ENCODE assay signal across 13 mouse cellular contexts in the genomic region with DNA sequence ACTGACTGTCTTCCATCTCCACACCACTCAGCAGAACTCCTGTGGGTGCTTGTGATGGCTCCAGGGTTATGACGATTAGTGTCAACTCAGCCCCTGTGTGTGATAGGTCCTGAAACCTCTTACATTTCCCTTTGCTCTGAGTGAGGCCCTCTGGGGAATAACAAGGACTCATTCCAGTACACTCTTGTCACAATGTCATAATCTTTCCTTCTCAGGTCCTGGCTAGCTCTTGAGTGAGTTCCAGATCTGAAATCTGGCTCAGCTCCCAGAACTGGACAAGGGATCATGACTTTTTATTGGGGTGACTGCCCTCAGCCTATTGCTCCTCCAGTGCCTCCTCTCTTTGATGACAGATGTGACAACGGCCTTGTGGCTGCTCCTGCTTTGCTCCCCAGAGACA. TPM values are rescaled to one million over a fixed set of nuclear protein-coding genes. Genes with fewer than 3 reads are reported as not detected.
DNase-seq lines count a peak whose midpoint lies in the region; ATAC-seq and TF ChIP-seq lines count a peak whose summit lies in the region.
"Had no signal": no experiment of that assay in that cellular context is flagged by ENCODE, and none has a peak within 500 bp of the region (broad histone marks: within the 10 kb centered on the region; RNA-seq: fewer than 3 reads in every experiment).

No protein-coding gene starts in this region.

- ATAC-seq in forebrain, embryonic 14.5 days = no peak
- no peak for ATAC-seq in forebrain, embryonic 13.5 days
- ATAC-seq: Patski had no signal

- H3K4me2 ChIP-seq in forebrain, embryonic 14.5 days (ENCODE audit: low read length) = no peak overlapping the region
- no peak overlapping the region for H3K4me2 ChIP-seq in forebrain, embryonic 13.5 days
- H3K4me2 ChIP-seq: hindbrain, embryonic 13.5 days; neural tube, embryonic 13.5 days had no signal

- peak; percentile 81 for DNase-seq in adrenal gland, adult 8-10 months
- DNase-seq in heart, adult 2 months = peak; percentile 45 to 74
- DNase-seq in kidney, adult 18-20 months = peak; percentile 54
- peak; percentile 74 for DNase-seq in lung, postnatal 10 days
- no peak for DNase-seq in thymus, adult 18-20 months
- no peak for DNase-seq in forebrain, embryonic 14.5 days (ENCODE audit: low spot score)
- DNase-seq: thymus, postnatal 4 days had no signal

- TF ChIP-seq POLR2A in heart, adult 2 months (IDR thresholded peaks at IDR 0.05; ENCODE audit: insufficient read depth, low read depth, low read length) = no peak

- no peak overlapping the region for H3K4me3 ChIP-seq in heart, adult 2 months
- H3K4me3 ChIP-seq in forebrain, embryonic 14.5 days (ENCODE audit: low read depth, low read length) = no peak overlapping the region
- H3K4me3 ChIP-seq in forebrain, embryonic 13.5 days = no peak overlapping the region
- H3K4me3 ChIP-seq: hindbrain, embryonic 13.5 days; left cerebral cortex, adult 2 months; megakaryocyte, embryonic 14.5 days; neural tube, embryonic 13.5 days had no signal

- H3K4me1 ChIP-seq in heart, adult 2 months (ENCODE audit: control insufficient read depth, insufficient read depth, low read length) = peaks cover 2% of the 10 kb centered on the region; the same call in 1 of the 2 replicates
- no peaks in the 10 kb centered on the region for H3K4me1 ChIP-seq in forebrain, embryonic 14.5 days (ENCODE audit: control insufficient read depth, insufficient read depth, low read length)
- no peaks in the 10 kb centered on the region for H3K4me1 ChIP-seq in forebrain, embryonic 13.5 days
- H3K4me1 ChIP-seq: hindbrain, embryonic 13.5 days; megakaryocyte, embryonic 14.5 days; neural tube, embryonic 13.5 days had no signal

- H3K9ac ChIP-seq in heart, adult 2 months (ENCODE audit: low read depth, low read length) = no peak overlapping the region
- no peak overlapping the region for H3K9ac ChIP-seq in forebrain, embryonic 14.5 days (ENCODE audit: low read length)
- H3K9ac ChIP-seq in forebrain, embryonic 13.5 days = no peak overlapping the region
- H3K9ac ChIP-seq: hindbrain, embryonic 13.5 days; neural tube, embryonic 13.5 days had no signal

- H3K9me3 ChIP-seq in forebrain, embryonic 14.5 days (replicated peaks; ENCODE audit: control insufficient read depth, low read length) = 0 out of 2 replicates have a peak, but pooled peaks cover 3% of the 10 kb centered on the region
- no peaks in the 10 kb centered on the region for H3K9me3 ChIP-seq in forebrain, embryonic 13.5 days (replicated peaks)
- H3K9me3 ChIP-seq: hindbrain, embryonic 13.5 days; neural tube, embryonic 13.5 days had no signal

- no peaks in the 10 kb centered on the region for H3K27me3 ChIP-seq in heart, adult 2 months (ENCODE audit: control insufficient read depth, insufficient read depth, low read length)
- no peaks in the 10 kb centered on the region for H3K27me3 ChIP-seq in forebrain, embryonic 14.5 days (replicated peaks; ENCODE audit: control insufficient read depth, insufficient read depth, low read length)
- H3K27me3 ChIP-seq in forebrain, embryonic 13.5 days = no peaks in the 10 kb centered on the region
- H3K27me3 ChIP-seq: hindbrain, embryonic 13.5 days; neural tube, embryonic 13.5 days; Patski had no signal

- no peaks in the 10 kb centered on the region for H3K79me2 ChIP-seq in heart, adult 2 months (replicated peaks; ENCODE audit: control insufficient read depth, insufficient read depth, low read length)

- no peaks in the 10 kb centered on the region for H3K36me3 ChIP-seq in heart, adult 2 months (ENCODE audit: control insufficient read depth, insufficient read depth, low read length)
- H3K36me3 ChIP-seq in forebrain, embryonic 14.5 days (ENCODE audit: control insufficient read depth, insufficient read depth, low read length) = no peaks in the 10 kb centered on the region
- H3K36me3 ChIP-seq in forebrain, embryonic 13.5 days (ENCODE audit: poor library complexity, severe bottlenecking) = no peaks in the 10 kb centered on the region
- H3K36me3 ChIP-seq: hindbrain, embryonic 13.5 days; neural tube, embryonic 13.5 days had no signal

- peak overlapping the region; percentile 40 for H3K27ac ChIP-seq in heart, adult 2 months
- no peak overlapping the region for H3K27ac ChIP-seq in forebrain, embryonic 14.5 days (ENCODE audit: low read depth, low read length)
- H3K27ac ChIP-seq in forebrain, embryonic 13.5 days = no peak overlapping the region
- H3K27ac ChIP-seq: hindbrain, embryonic 13.5 days; left cerebral cortex, adult 2 months; neural tube, embryonic 13.5 days had no signal

- 6% methylated on average over 2 of the region's 2 CpGs for WGBS in heart, adult 2 months
- WGBS in forebrain, embryonic 14.5 days = 84% methylated on average over 2 of the region's 2 CpGs
- WGBS in forebrain, embryonic 13.5 days = 92% methylated on average over 2 of the region's 2 CpGs

- TF ChIP-seq CTCF in heart, adult 2 months (IDR thresholded peaks at IDR 0.05) = 0 out of 2 replicates have a peak, but pooled peaks have one; percentile 4

- peak; percentile 23; the same call in 1 of the 2 replicates for TF ChIP-seq EP300 in heart, adult 2 months (IDR thresholded peaks at IDR 0.05; ENCODE audit: insufficient read depth, low read depth, low read length)

- intact Hi-C loops in heart, adult 2 months (cut with DNase I) = no loop called here

RNA-seq across cellular contexts. Expression of a gene that starts 14.8 kb away (rescaled TPM):
- total RNA-seq in adrenal gland, adult 8-10 months (2022) = 1 to 10 TPM; 4.4 to 5.8 (median 5.2) TPM
- total RNA-seq in heart, adult 2 months (2021) = 1 to 10 TPM; 2.2 to 2.4 TPM
- 1.5 and 2.6 TPM in 2 replicates for polyA plus RNA-seq in heart, adult 2 months (2012; rRNA removed)
- 17.7 and 21.3 TPM in 2 replicates for polyA plus RNA-seq in forebrain, embryonic 14.5 days (2014; fragmentation: Nextera tagmentation; extraction: Ambion mirVana)
- polyA plus RNA-seq in forebrain, embryonic 13.5 days (2015; fragmentation: Nextera tagmentation; extraction: Ambion mirVana) = 22.7 and 24.2 TPM in 2 replicates

RNA-seq across cellular contexts. Expression of a gene that starts 57.4 kb away (rescaled TPM):
- 10 to 100 TPM; 67.5 to 78.3 (median 72.4) TPM for total RNA-seq in adrenal gland, adult 8-10 months (2022)
- 10 to 100 TPM; 56.9 to 60.2 TPM for total RNA-seq in heart, adult 2 months (2021)
- 19.5 and 31.9 TPM in 2 replicates for polyA plus RNA-seq in heart, adult 2 months (2012; rRNA removed)
- polyA plus RNA-seq in forebrain, embryonic 14.5 days (2014; fragmentation: Nextera tagmentation; extraction: Ambion mirVana) = 118 and 127 TPM in 2 replicates
- polyA plus RNA-seq in forebrain, embryonic 13.5 days (2015; fragmentation: Nextera tagmentation; extraction: Ambion mirVana) = 180 and 199 TPM in 2 replicates

Comparison
In these comparisons a context has a peak if more than half of its experiments do, and no peak if none do; other contexts are left out.
1. DNase-seq: peak in adrenal gland, adult 8-10 months (single experiment), heart, adult 2 months (2 of 2), kidney, adult 18-20 months (single experiment) and lung, postnatal 10 days (single experiment); none in thymus, adult 18-20 months (0 of 2) and forebrain, embryonic 14.5 days (single experiment).